Mouse (Mus musculus) lung, adult 2 months (tissue): ENCODE measurements around the gene Vti1a.

Source experiments
- CTCF ChIP-seq: fragments of 200-500 bp; IDR thresholded peaks from 2 replicates; pipeline ENCODE4 v1.5.1; 2011; ENCODE audit warnings: mild to moderate bottlenecking, low read length, control low read depth; ENCODE audit not compliant: insufficient read depth
- POLR2A ChIP-seq: fragments of 200-500 bp; IDR thresholded peaks from 2 replicates; pipeline ENCODE4 v1.6.1; 2011; ENCODE audit warnings: low read depth, mild to moderate bottlenecking, control low read depth, low read length, borderline replicate concordance; ENCODE audit errors: extremely low read depth

DNA sequence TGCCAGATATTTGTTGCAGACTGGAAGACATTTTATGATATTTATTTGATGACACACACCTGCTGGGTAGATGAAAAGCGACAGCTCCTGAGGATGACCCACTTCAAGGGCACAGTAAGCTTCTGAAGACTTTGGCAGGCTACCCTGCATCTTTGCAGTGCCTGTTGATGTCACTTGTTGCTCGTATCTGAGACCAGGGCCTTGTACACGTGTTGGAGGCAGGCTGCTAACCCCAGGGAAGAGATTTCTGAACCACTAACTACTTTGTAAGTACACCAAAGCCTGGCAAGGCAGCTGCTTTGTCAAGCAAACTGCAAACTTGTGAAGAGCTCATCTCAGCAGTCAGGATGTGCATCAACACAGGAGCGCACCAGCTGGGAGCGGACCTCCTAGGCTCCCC lies 225.5 kb downstream of the Vti1a start:
- no peak for TF ChIP-seq CTCF
- TF ChIP-seq POLR2A: no peak
